Mouse (Mus musculus): ENCODE results near the gene Dnajc13.

- TF ChIP-seq CTCF (IDR thresholded peaks at IDR 0.05; ENCODE audit: insufficient read depth, low read depth, low read length) (no peak), POLR2A (IDR thresholded peaks at IDR 0.05; ENCODE audit: insufficient read depth, low read depth, low read length) (no peak)
These were observed 98.5 kb downstream of the Dnajc13 start for GRCm38 (mm10) chr9:104164194-104164593.
